ENCODE assay signal across 8 mouse cellular contexts in genomic region chr1:183344886-183345816, GRCm38 (mm10). TPM values are rescaled to one million over a fixed set of nuclear protein-coding genes. Genes with fewer than 3 reads are reported as not detected.
DNase-seq lines count a peak whose midpoint lies in the region; ATAC-seq and TF ChIP-seq lines count a peak whose summit lies in the region.

No protein-coding gene starts in this region.

- H3K9ac ChIP-seq in forebrain, embryonic 11.5 days (ENCODE audit: low read length), result peak overlapping the region; percentile 83
- H3K9ac ChIP-seq in heart, embryonic 15.5 days, result peak overlapping the region; percentile 95
- H3K9ac ChIP-seq in liver, embryonic 14.5 days (replicated peaks), result peak overlapping the region; percentile 93
- H3K9ac ChIP-seq in stomach, embryonic 15.5 days, result peak overlapping the region; percentile 98

- peak; percentile 97 for ATAC-seq in forebrain, embryonic 11.5 days (replicated peaks; ENCODE audit: low FRiP score)
- peak; percentile 94 for ATAC-seq in heart, embryonic 15.5 days (replicated peaks; ENCODE audit: insufficient number of reproducible peaks, insufficient read depth, low FRiP score, low read depth)
- ATAC-seq in liver, embryonic 14.5 days (ENCODE audit: insufficient read depth), result peak; percentile 96
- peak; percentile 96 for ATAC-seq in stomach, embryonic 15.5 days (ENCODE audit: insufficient read depth, low FRiP score, low read depth)

- no peak for TF ChIP-seq CTCF in E14TG2a.4 (conservative IDR thresholded peaks at IDR 0.05; ENCODE audit: low read length)
- TF ChIP-seq CTCF in liver, embryonic 14.5 days (IDR thresholded peaks at IDR 0.05; ENCODE audit: low read depth), result no peak

- peak overlapping the region; percentile 89 for H3K4me2 ChIP-seq in forebrain, embryonic 11.5 days (ENCODE audit: low read depth, low read length, severe bottlenecking)
- peak overlapping the region; percentile 88 for H3K4me2 ChIP-seq in heart, embryonic 15.5 days
- H3K4me2 ChIP-seq in liver, embryonic 14.5 days (ENCODE audit: low read depth), result peak overlapping the region; percentile 85
- peak overlapping the region; percentile 90 for H3K4me2 ChIP-seq in stomach, embryonic 15.5 days

- peak overlapping the region; percentile 25; the same call in 1 of the 2 replicates for H3K27ac ChIP-seq in forebrain, embryonic 11.5 days (ENCODE audit: low read depth, low read length)
- H3K27ac ChIP-seq in heart, embryonic 15.5 days, result peak overlapping the region; percentile 88
- peak overlapping the region; percentile 78 for H3K27ac ChIP-seq in liver, embryonic 14.5 days
- peak overlapping the region; percentile 85 for H3K27ac ChIP-seq in stomach, embryonic 15.5 days

- H3K9me3 ChIP-seq in E14TG2a.4 (ENCODE audit: low read length), result no peaks in the 10 kb centered on the region
- no peaks in the 10 kb centered on the region for H3K9me3 ChIP-seq in forebrain, embryonic 11.5 days (ENCODE audit: control insufficient read depth, low read length)
- H3K9me3 ChIP-seq in heart, embryonic 15.5 days (replicated peaks), result no peaks in the 10 kb centered on the region
- no peaks in the 10 kb centered on the region for H3K9me3 ChIP-seq in liver, embryonic 14.5 days (ENCODE audit: control insufficient read depth, low read length)
- no peaks in the 10 kb centered on the region for H3K9me3 ChIP-seq in stomach, embryonic 15.5 days

- H3K36me3 ChIP-seq in E14TG2a.4 (ENCODE audit: insufficient read depth, low read length), result peaks cover 37% of the 10 kb centered on the region
- H3K36me3 ChIP-seq in forebrain, embryonic 11.5 days (ENCODE audit: control insufficient read depth, insufficient read depth, low read length), result no peaks in the 10 kb centered on the region; the same call in 1 of the 2 replicates
- peaks cover 39% of the 10 kb centered on the region for H3K36me3 ChIP-seq in heart, embryonic 15.5 days
- H3K36me3 ChIP-seq in liver, embryonic 14.5 days (replicated peaks; ENCODE audit: control insufficient read depth, insufficient read depth, low read depth), result peaks cover 12% of the 10 kb centered on the region
- peaks cover 25% of the 10 kb centered on the region for H3K36me3 ChIP-seq in stomach, embryonic 15.5 days

- WGBS in forebrain, embryonic 11.5 days, result under 1% methylated on average over 72 of the region's 72 CpGs
- under 1% methylated on average over 71 of the region's 72 CpGs for whole genome bisulfite sequencing in heart, embryonic 15.5 days
- WGBS in liver, embryonic 14.5 days (ENCODE audit: insufficient replicate concordance), result under 1% methylated on average over 71 of the region's 72 CpGs
- under 1% methylated on average over 72 of the region's 72 CpGs for WGBS in stomach, embryonic 15.5 days

- peak overlapping the region; percentile 99 for H3K4me3 ChIP-seq in E14TG2a.4 (replicated peaks; ENCODE audit: low read length)
- peak overlapping the region; percentile 85 for H3K4me3 ChIP-seq in forebrain, embryonic 11.5 days (ENCODE audit: low read depth, low read length)
- peak overlapping the region; percentile 99 for H3K4me3 ChIP-seq in heart, embryonic 15.5 days
- H3K4me3 ChIP-seq in liver, embryonic 14.5 days (ENCODE audit: insufficient read depth in 1 of 2, low read depth in 2 of 2, low read length in 2 of 2), result peak overlapping the region; percentile 85 to 93
- peak overlapping the region; percentile 98 for H3K4me3 ChIP-seq in stomach, embryonic 15.5 days (replicated peaks)

- peaks cover 11% of the 10 kb centered on the region for H3K4me1 ChIP-seq in E14TG2a.4 (replicated peaks; ENCODE audit: low read depth, low read length)
- H3K4me1 ChIP-seq in forebrain, embryonic 11.5 days (replicated peaks; ENCODE audit: control insufficient read depth, insufficient read depth, low read length), result no peaks in the 10 kb centered on the region; the same call in 1 of the 2 replicates
- H3K4me1 ChIP-seq in heart, embryonic 15.5 days (replicated peaks), result peaks cover 12% of the 10 kb centered on the region
- H3K4me1 ChIP-seq in liver, embryonic 14.5 days (replicated peaks; ENCODE audit: control insufficient read depth in 2 of 2, insufficient read depth in 2 of 2, low read length in 1 of 2), result peaks cover 2 to 4% of the 10 kb centered on the region in 2 experiments
- H3K4me1 ChIP-seq in stomach, embryonic 15.5 days, result peaks cover 6% of the 10 kb centered on the region

- DNase-seq in c-Kit-positive CD71-positive TER-119-negative erythroid progenitor cells, embryonic 14.5 days (ENCODE audit: low read depth), result peak; percentile 90
- peak; percentile 93 for DNase-seq in forebrain, embryonic 11.5 days (ENCODE audit: low spot score)
- peak; percentile 93 to 96 for DNase-seq in kidney, postnatal 25 days
- DNase-seq in liver, embryonic 14.5 days (ENCODE audit: low read depth in 3 of 3, low spot score in 3 of 3), result peak; percentile 83 to 85 (median 84)
- DNase-seq in neural tube, embryonic 10.5 days (ENCODE audit: extremely low spot score, low spot score), result peak; percentile 93

- no peak for TF ChIP-seq EP300 in liver, embryonic 14.5 days (IDR thresholded peaks at IDR 0.05; ENCODE audit: low read depth)

- no peaks in the 10 kb centered on the region for H3K27me3 ChIP-seq in E14TG2a.4 (ENCODE audit: insufficient read depth, low read length)
- no peaks in the 10 kb centered on the region for H3K27me3 ChIP-seq in forebrain, embryonic 11.5 days (ENCODE audit: control insufficient read depth, insufficient read depth, low read length)
- H3K27me3 ChIP-seq in heart, embryonic 15.5 days, result no peaks in the 10 kb centered on the region
- H3K27me3 ChIP-seq in liver, embryonic 14.5 days (ENCODE audit: control insufficient read depth, insufficient read depth, low read length), result no peaks in the 10 kb centered on the region
- H3K27me3 ChIP-seq in stomach, embryonic 15.5 days (replicated peaks), result no peaks in the 10 kb centered on the region

RNA-seq across cellular contexts. Expression of gene Mia3, which starts 24.2 kb away (rescaled TPM):
- 110 and 117 TPM in 2 replicates for polyA plus RNA-seq in forebrain, embryonic 11.5 days (2014; fragmentation: Nextera tagmentation; extraction: Ambion mirVana)
- 65.2 and 73.5 TPM in 2 replicates for polyA plus RNA-seq in heart, embryonic 15.5 days (2015; fragmentation: Nextera tagmentation; extraction: Ambion mirVana)
- 13.4 and 21.0 TPM in 2 replicates for polyA plus RNA-seq in liver, embryonic 14.5 days (2012; rRNA removed)
- polyA plus RNA-seq in liver, embryonic 14.5 days (2014; fragmentation: Nextera tagmentation; extraction: Ambion mirVana), result 19.2 and 19.7 TPM in 2 replicates
- 90.0 and 103 TPM in 2 replicates for polyA plus RNA-seq in stomach, embryonic 15.5 days (2015; fragmentation: Nextera tagmentation; extraction: Ambion mirVana)

RNA-seq across cellular contexts. Expression of gene Taf1a, which starts 43.6 kb away (rescaled TPM):
- polyA plus RNA-seq in forebrain, embryonic 11.5 days (2014; fragmentation: Nextera tagmentation; extraction: Ambion mirVana), result 19.8 and 20.4 TPM in 2 replicates
- polyA plus RNA-seq in heart, embryonic 15.5 days (2015; fragmentation: Nextera tagmentation; extraction: Ambion mirVana), result 11.5 and 13.4 TPM in 2 replicates
- polyA plus RNA-seq in liver, embryonic 14.5 days (2012; rRNA removed), result 3.5 and 5.5 TPM in 2 replicates
- 3.5 and 3.8 TPM in 2 replicates for polyA plus RNA-seq in liver, embryonic 14.5 days (2014; fragmentation: Nextera tagmentation; extraction: Ambion mirVana)
- 18.6 and 19.0 TPM in 2 replicates for polyA plus RNA-seq in stomach, embryonic 15.5 days (2015; fragmentation: Nextera tagmentation; extraction: Ambion mirVana)

RNA-seq across cellular contexts. Expression of gene Brox, which starts 48.1 kb away (rescaled TPM):
- 56.5 and 60.9 TPM in 2 replicates for polyA plus RNA-seq in forebrain, embryonic 11.5 days (2014; fragmentation: Nextera tagmentation; extraction: Ambion mirVana)
- 38.6 and 42.3 TPM in 2 replicates for polyA plus RNA-seq in heart, embryonic 15.5 days (2015; fragmentation: Nextera tagmentation; extraction: Ambion mirVana)
- polyA plus RNA-seq in liver, embryonic 14.5 days (2012; rRNA removed), result 7.5 and 11.4 TPM in 2 replicates
- polyA plus RNA-seq in liver, embryonic 14.5 days (2014; fragmentation: Nextera tagmentation; extraction: Ambion mirVana), result 17.0 and 21.1 TPM in 2 replicates
- polyA plus RNA-seq in stomach, embryonic 15.5 days (2015; fragmentation: Nextera tagmentation; extraction: Ambion mirVana), result 39.0 and 41.6 TPM in 2 replicates

RNA-seq across cellular contexts. Expression of gene Aida, which starts 48.8 kb away (rescaled TPM):
- polyA plus RNA-seq in forebrain, embryonic 11.5 days (2014; fragmentation: Nextera tagmentation; extraction: Ambion mirVana), result 33.6 and 35.4 TPM in 2 replicates
- polyA plus RNA-seq in heart, embryonic 15.5 days (2015; fragmentation: Nextera tagmentation; extraction: Ambion mirVana), result 30.0 and 30.9 TPM in 2 replicates
- 13.2 and 18.9 TPM in 2 replicates for polyA plus RNA-seq in liver, embryonic 14.5 days (2012; rRNA removed)
- polyA plus RNA-seq in liver, embryonic 14.5 days (2014; fragmentation: Nextera tagmentation; extraction: Ambion mirVana), result 9.1 and 10.4 TPM in 2 replicates
- polyA plus RNA-seq in stomach, embryonic 15.5 days (2015; fragmentation: Nextera tagmentation; extraction: Ambion mirVana), result 37.1 and 45.1 TPM in 2 replicates

Comparison
In these comparisons a context has a peak if more than half of its experiments do, and no peak if none do; other contexts are left out.
1. Peak in every context shown above with its lines: DNase-seq, ATAC-seq, H3K4me3 ChIP-seq and H3K27ac ChIP-seq.
2. H3K27ac ChIP-seq: peak in every context shown above with its lines; median percentile 88 in heart, embryonic 15.5 days; 85 in stomach, embryonic 15.5 days; 78 in liver, embryonic 14.5 days; 25 in forebrain, embryonic 11.5 days.